Mouse (Mus musculus) gastrocnemius, adult 2 months (tissue): Measurements from ENCODE around the gene Gse1. TPM values are rescaled to one million over a fixed set of nuclear protein-coding genes. Genes with fewer than 3 reads are reported as not detected.

Experiments used
- DNase-seq: peaks from one replicate; pipeline ENCODE4 v3.0.0; 2022
- H3K27ac ChIP-seq: fragments of 200-600 bp; 2 replicates; pipeline ENCODE4 v1.8.1; 2022; ENCODE audit warnings: mild to moderate bottlenecking
- H3K4me3 ChIP-seq: fragments of 200-600 bp; 2 replicates; pipeline ENCODE4 v1.8.1; 2022; ENCODE audit warnings: mild to moderate bottlenecking, moderate library complexity
- CTCF ChIP-seq: fragments of 200-600 bp; IDR thresholded peaks from 2 replicates; pipeline ENCODE4 v1.8.1; 2022; ENCODE audit warnings: antibody characterized with exemption, mild to moderate bottlenecking, moderate library complexity
- intact Hi-C: fragments of 180-260 bp; cut with DNase I; formaldehyde crosslinking; loops from one replicate; pipeline ENCODE4 v1.15.1; 2025
- total RNA-seq, 2 experiments: library from RNA; stranded (reverse); gene quantifications; 2 replicates each; pipeline ENCODE4 v1.2.3; 2021

The Gse1 gene
- total RNA-seq, 2 experiments from 2014 or later = 26.5 to 37.3 TPM

DNA sequence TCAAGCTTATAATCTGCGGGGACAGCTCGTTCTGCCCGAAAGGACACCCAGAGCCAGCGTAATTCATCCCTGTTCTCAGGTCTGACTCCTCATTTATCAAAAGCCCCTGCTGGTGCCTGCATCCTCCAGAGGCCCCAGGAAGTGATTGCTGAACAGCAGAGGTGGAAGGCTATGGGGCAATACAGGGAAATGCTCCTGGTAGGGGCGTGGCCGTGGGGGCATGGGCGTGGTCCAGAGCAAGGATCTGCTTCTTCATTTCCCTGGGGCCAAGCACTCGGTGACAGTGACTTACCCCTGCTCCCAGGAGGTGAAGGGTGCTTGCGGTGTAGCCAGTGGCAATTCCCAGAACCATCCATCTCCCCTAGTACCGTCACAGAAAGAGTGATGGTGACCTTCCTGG is 217.0 kb downstream of the Gse1 start:
- DNase-seq = no peak
- TF ChIP-seq CTCF = no peak
- H3K27ac ChIP-seq = no peak overlapping the region
- intact Hi-C loops = no loop called here
- no peak overlapping the region for H3K4me3 ChIP-seq

DNA sequence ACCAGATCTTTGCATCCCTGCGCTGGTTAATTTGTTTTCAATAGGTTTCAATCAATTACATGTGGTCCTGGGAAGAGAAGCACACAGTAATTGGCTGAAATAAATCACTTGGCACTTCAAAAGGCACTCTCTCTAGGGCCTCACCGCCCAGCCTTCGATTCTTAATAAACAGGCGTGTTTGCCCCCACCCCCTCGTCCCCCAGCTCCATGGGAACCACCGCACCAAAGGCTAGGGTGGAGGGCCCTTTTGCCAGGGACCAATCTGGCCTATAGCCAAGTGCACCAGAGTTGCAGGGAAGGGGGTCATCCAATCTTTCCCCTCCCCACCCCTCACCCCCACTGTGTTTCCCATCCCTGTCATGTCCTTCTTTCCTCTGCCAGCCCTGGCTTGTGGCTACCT is 219.9 kb downstream of the Gse1 start:
- no peak for DNase-seq
- intact Hi-C loops = no loop called here
- peak overlapping the region; percentile 89 for H3K27ac ChIP-seq
- H3K4me3 ChIP-seq = no peak overlapping the region
- TF ChIP-seq CTCF = no peak

DNA sequence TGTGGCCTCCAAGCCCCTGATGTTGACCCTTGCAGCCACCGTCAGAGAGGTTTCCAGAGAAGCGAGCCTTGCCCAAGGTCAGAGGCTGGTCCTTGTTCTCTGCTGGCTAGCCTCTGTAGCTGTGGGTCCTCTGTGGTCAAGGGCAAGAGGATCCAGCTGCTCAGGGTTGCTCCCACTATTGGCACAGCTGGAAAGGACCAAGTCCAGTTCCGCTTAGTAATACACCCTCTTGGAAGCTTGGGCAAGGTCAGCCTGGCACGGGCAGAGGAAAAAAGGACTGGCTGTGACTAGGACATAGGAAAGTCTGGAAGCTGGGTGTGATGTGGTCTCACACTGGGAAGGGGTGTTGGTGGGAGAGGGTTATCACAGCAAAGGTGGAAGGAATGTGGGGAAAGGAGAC is 220.9 kb downstream of the Gse1 start:
- intact Hi-C loops = no loop called here
- DNase-seq = peak; percentile 72
- Histone ChIP-seq H3K4me3 (peak overlapping the region; percentile 56), H3K27ac (peak overlapping the region; percentile 89)
- TF ChIP-seq CTCF = no peak

DNA sequence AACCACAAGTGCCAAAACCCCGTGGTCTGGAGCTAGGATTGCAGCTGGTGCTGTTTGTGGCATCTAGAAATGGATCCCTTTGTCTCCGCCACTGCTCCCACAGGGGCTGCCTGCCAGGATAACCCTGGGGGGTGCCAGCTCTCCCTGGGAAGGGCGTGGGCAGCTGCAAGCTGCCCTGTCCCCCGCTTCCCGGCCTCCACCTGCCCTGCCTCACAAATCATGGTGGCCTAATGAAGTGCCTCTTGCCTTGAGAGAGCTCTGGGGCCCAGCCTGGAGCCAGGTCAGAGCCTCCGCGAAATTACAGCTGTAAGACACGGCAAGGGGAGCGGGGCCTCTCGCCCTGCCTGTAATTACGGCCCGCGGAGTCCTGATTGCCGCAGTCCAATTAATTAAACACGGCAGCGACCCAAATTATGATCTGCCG is 221.4 kb downstream of the Gse1 start:
- intact Hi-C loops = no loop called here
- Histone ChIP-seq H3K27ac (peak overlapping the region; percentile 89), H3K4me3 (peak overlapping the region; percentile 56)
- DNase-seq = peak; percentile 91
- no peak for TF ChIP-seq CTCF

DNA sequence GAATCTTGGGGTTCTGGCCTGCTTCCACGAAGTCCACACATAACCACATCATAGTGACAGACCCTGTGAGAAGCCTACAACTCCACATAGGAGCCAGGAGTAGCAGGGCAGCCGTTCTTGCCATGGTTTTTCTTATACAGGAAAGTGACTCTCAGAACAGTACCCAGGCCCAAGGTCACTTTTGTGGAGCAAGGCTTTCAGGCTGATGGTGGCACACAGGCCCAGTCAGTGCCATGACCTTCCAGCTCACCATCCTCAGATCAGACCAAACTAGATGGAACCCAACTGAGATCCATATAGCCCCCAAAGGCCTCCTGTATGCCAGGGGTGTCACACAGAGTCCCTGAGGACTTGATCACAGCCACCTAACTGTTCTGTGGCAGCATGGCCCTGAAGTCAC is 223.9 kb downstream of the Gse1 start:
- no peak for DNase-seq
- Histone ChIP-seq H3K4me3 (no peak overlapping the region), H3K27ac (no peak overlapping the region)
- no peak for TF ChIP-seq CTCF
- intact Hi-C loops = no loop called here

DNA sequence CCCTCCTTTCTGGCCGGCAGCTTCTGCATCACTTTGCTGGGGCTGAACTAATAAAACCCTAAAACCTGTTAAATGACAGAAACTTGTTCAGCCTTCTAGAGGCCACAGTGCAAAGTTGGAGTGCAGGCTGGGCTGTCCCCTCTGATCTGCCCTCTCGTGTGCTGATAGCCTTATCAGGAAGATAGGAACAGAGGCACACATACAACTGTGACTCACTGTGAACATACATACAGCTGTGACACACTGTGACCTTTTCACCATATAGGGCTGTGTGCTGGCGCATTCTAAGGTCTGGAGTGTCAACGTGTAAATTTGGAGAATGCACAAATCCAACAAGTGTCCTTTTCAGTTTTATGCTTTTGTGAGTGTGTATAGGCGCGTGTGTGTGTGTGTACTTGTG is 226.1 kb downstream of the Gse1 start:
- TF ChIP-seq CTCF = no peak
- intact Hi-C loops = no loop called here
- Histone ChIP-seq H3K4me3 (no peak overlapping the region), H3K27ac (no peak overlapping the region)
- DNase-seq = no peak

DNA sequence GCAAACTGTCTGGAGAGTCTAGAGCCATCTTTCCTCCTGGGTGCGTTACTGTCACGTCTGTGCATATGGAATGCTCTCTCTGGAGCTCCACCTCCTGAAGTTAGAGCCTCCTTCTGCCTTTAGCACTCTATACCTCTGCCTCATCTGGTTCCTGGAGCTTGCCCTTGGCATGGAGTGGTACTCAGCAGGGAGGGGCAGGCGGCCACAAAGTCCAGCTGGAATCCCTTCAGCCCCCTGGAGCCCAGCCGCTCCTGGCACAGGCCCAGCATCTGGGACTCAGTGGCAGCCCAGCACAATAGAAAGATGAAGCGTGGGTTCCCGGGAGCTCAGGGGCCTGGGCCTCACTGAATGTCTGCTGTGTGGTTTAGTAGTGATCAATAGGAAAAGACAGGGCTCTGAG is 232.1 kb downstream of the Gse1 start:
- no peak overlapping the region for H3K27ac ChIP-seq
- no peak for DNase-seq
- H3K4me3 ChIP-seq = no peak overlapping the region
- intact Hi-C loops = no loop called here
- TF ChIP-seq CTCF = no peak

DNA sequence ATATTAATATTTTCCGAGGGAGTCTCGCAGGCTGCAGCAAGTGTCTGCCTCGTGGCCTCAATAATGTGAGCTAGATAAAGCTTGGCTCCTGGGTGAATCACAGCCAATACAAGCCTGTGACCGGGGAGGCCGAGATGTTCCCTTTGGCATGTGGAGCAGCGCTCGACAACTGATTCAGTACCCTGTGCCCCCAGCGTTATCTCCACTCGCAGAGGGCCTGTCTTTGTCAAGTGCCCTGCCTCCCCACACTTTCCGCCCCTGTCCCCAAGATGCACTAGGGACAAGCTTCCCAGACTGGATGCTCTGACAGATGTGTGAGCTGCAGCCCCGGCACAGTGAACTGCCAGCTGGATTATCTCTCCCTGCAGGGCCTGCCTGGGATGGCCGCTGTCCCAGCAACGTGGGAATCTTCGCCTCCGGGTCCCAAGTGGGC is 233.9 kb downstream of the Gse1 start:
- intact Hi-C loops = no loop called here
- DNase-seq = no peak
- Histone ChIP-seq H3K27ac (peak overlapping the region; percentile 64), H3K4me3 (peak overlapping the region; percentile 2; the same call in 1 of the 2 replicates)
- TF ChIP-seq CTCF = no peak

DNA sequence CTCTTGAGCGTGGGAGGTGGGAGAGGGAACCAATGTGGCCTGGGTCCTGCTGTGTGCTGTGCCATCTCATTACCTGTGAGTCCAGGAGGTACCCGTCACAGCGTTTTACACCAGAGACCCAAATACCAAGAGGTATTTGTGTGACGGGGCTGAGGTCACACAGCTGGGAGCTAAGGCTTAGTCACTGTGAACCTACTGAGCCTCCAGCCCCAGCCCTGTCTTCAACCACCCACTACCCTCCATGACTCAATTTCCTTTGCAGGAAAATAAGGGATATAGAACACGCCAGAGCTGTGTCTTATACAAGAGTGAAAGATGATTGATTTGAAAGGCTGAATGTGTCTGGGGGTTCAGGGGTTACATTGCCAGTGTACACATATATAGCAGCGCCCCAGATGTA is 234.4 kb downstream of the Gse1 start:
- DNase-seq = no peak
- no peak for TF ChIP-seq CTCF
- intact Hi-C loops = no loop called here
- Histone ChIP-seq H3K4me3 (no peak overlapping the region), H3K27ac (no peak overlapping the region)

DNA sequence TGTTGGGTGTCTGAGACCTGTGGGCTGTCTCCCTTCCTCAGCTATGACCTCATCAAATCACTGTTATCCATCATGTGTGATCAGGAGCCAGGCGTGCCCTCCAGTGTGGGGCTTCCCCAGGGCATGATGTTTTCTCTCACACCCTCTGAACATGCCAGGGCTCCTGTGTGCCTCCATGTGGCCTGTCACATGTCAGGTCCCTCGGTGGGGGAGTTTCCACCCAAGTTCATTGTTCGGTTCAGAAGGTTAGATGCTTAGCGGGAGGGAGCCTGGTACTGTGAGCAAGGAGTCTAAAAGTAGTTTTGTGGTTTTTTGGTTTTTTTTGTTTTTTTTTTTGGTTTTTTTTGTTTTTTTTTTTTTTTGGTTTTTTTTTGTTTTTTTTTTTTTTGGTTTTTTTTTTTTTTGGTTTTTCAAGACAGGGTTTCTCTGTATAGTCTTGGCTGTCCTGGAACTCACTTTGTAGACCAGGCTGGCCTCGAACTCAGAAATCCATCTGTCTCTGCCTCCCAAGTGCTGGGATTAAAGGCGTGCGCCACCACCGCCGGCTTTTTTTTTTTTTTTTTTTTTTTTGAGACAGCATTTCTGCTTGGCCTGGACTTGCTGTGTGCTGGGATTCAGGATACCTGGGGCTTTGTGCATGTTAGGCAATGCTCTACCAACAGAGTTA is 235.8 kb downstream of the Gse1 start:
- no peak for TF ChIP-seq CTCF
- DNase-seq = no peak
- Histone ChIP-seq H3K27ac (no peak overlapping the region), H3K4me3 (no peak overlapping the region)
- intact Hi-C loops = no loop called here

DNA sequence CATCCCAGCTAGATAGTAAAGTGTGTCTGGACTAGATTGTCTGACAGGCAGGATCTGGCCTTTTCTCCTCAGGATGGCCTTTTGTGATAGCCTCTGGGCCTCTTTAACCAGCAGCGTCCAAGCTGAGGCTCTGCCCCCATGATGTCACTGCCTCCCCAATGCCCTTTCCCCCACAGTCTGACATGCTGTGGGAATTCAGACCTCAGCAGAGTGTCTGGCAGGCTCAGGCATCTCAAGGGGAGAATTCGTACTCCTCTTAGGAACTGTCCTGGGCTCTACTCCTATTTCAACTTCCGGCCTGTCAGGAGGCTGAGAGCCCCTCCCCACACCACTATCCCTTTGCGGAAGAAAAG is 236.3 kb downstream of the Gse1 start:
- H3K4me3 ChIP-seq = no peak overlapping the region
- no peak overlapping the region for H3K27ac ChIP-seq
- no peak for DNase-seq
- intact Hi-C loops = no loop called here
- TF ChIP-seq CTCF = no peak

DNA sequence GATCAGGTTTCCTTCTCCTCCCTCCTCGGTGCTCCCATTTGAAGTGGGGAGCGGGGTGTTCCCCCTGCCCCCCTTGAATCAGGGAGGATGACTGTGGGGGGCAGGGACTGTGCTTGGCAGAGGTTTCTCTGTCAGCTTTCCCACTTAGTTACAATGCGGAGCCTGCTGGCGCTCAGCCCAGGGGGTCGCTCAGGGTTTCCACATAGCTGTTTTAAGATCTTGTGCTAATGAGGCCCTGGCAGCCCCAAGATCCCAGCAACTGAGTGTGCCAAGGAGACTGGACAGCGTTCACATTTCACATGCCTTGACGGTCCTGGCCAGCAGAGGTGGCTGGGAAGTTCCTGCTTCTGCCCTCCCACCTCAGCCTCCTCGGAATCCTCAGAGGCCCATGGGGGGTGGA is 237.5 kb downstream of the Gse1 start:
- intact Hi-C loops = no loop called here
- TF ChIP-seq CTCF = peak; percentile 11; the same call in 1 of the 2 replicates
- Histone ChIP-seq H3K27ac (peak overlapping the region; percentile 12; the same call in 1 of the 2 replicates), H3K4me3 (no peak overlapping the region)
- peak; percentile 63 for DNase-seq

DNA sequence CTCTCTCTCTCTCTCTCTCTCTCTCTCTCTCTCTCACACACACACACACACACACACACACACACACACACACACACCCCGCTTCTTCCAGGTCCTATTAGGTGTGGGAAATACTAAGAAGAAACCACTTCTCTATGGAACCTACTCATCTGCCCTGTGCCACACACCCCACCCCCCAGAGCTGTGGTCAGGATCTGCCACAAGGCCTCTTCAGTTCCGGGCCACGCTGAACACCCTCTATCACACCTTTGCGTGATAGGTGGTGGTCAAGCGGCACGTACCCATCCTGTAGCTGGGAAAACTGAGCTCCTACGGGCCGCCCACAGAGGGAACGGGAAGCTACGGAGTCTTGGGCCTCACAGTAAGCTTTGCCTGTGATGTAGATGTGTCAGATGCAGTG is 238.0 kb downstream of the Gse1 start:
- intact Hi-C loops = no loop called here
- no peak for TF ChIP-seq CTCF
- Histone ChIP-seq H3K27ac (no peak overlapping the region), H3K4me3 (no peak overlapping the region)
- no peak for DNase-seq

DNA sequence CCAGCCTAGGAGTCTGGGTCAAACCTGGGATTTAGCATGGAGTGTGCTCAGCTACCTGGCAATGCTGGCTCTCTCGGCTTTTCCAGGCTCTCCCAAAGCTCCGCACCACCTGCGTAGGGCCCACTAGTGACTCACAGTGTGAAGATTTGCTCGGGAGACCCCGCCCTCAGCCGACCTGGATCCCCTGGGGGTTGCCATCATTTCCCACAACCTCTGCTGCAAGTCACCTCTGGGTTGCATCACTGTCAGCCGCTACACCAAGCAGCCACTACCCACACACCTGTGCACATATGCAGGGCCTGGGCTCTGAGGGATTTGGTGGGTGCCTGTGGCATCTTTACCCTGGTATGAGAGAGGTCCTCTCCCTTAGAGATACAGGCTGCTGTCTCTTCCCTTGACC is 239.3 kb downstream of the Gse1 start:
- intact Hi-C loops = no loop called here

More for the DNA sequence above, 239.3 kb downstream of the Gse1 start:
- Histone ChIP-seq H3K27ac (no peak overlapping the region), H3K4me3 (no peak overlapping the region)
- no peak for DNase-seq
- TF ChIP-seq CTCF = no peak
